Mouse (Mus musculus) ES-E14 (cell line): ENCODE results near the gene Myom3.

Experiments used
- CHD2 ChIP-seq: IDR thresholded peaks from 2 replicates; pipeline ENCODE4 v1.6.1; 2014; ENCODE audit warnings: mild to moderate bottlenecking, low read depth, low read length, inconsistent platforms
- HCFC1 ChIP-seq: IDR thresholded peaks from 2 replicates; pipeline ENCODE4 v1.6.1; 2012; ENCODE audit warnings: low read length, inconsistent platforms, borderline replicate concordance; ENCODE audit not compliant: insufficient read depth
- MAFK ChIP-seq: IDR thresholded peaks from 2 replicates; pipeline ENCODE4 v1.6.1; 2014; ENCODE audit warnings: mild to moderate bottlenecking, low read depth, low read length, inconsistent platforms; ENCODE audit not compliant: insufficient read depth
- ZC3H11A ChIP-seq: IDR thresholded peaks from 2 replicates; pipeline ENCODE4 v1.6.1; 2012; ENCODE audit warnings: low read depth, mild to moderate bottlenecking, inconsistent platforms, low read length, borderline replicate concordance
- ZNF384 ChIP-seq: IDR thresholded peaks from 2 replicates; pipeline ENCODE4 v1.6.1; 2012; ENCODE audit warnings: low read depth, low read length, inconsistent platforms

DNA sequence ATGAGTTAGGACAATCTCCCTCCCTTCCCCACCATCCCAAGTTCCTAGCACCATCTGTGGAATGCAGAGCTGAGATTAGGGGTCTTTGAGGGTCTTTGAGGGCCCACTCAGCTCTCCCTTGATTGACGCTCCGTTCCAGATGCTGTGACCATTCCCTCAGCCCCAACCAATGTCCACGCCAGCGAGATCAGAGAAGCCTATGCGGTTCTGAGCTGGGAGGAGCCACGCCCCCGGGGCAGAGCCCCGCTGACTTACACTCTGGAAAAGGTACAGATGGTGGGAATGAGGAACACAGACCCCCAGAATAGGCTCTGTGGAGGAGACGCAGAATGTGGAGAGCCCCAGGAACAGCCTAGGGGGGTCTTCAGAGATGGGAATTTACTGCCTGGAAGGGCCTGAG lies 20.1 kb downstream of the Myom3 start:
- TF ChIP-seq MAFK: no peak
- no peak for TF ChIP-seq HCFC1
- TF ChIP-seq ZNF384: no peak
- TF ChIP-seq CHD2: no peak
- TF ChIP-seq ZC3H11A: no peak
